Mouse (Mus musculus): ENCODE measurements at regions not wholly inside any gene's neighbourhood (a gene's known extent, or its start where the extent isn't known, plus 50 kb on each side); places are given as distances from the start of the nearest gene placed in this dataset.

DNA sequence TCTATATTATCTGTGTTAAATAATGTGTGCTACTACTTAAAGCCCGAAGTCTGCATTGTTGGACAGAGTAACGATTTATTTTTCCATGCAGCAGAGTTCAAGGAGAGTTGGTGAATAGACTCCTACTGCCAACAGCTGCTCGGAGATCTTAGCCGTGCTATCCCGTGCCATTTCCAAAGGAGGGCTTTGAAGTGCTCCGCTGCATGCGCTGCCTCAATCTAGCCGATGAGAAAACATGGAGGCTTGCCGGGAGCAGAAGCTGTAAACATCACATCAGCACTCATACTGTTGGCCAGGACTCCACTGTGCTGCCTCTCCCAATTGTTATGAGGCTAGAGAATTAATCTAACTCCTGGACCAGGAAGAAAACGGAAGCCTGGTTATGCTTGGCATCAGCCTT lies 174.1 kb upstream of the Hnrnpa3 start:
- no peak for DNase-seq (ENCODE audit: low read depth, low spot score)

GRCm38 (mm10) chr2:75491150-75491549 lies 167.9 kb upstream of the Hnrnpa3 start:
- DNase-seq (ENCODE audit: low read depth, low spot score) = no peak

DNA sequence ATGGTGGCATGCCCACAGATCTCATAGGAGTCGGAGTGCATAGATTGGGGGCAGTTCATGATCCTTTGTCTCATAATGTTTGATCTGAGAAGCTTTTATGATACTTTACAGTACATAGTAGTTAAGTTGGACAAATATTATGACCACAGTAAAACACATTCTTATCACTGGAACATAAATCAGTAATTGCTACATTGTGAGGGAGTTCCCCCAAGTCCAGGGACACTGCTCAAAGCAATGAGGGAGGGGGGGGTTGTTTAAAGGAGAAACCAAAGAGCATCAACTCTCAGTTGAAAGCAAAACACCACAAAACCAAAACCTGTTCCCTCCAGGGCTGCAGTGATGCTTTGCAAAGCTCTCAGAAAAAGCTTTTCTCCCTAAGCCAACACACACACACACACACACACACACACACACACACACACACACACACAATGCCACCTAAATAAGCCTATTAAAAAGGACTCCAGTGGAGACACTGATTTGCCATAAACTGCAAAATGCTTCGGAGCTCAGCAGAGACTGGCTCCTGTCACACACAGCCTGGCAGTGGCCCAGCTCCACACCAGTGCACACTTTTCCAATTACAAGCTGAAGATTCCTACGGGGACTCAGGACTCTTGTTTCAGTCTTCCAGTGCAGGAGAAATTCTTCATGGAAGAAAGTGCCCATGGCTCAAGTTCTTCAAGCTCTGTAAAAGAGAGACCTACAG lies 167.1 kb upstream of the Hnrnpa3 start:
- DNase-seq (ENCODE audit: low read depth, low spot score) = no peak

GRCm38 (mm10) chr2:75492501-75492898 lies 166.6 kb upstream of the Hnrnpa3 start:
- no peak for DNase-seq (ENCODE audit: low read depth, low spot score)

- no peak for DNase-seq (ENCODE audit: low read depth, low spot score)
Observed at GRCm38 (mm10) chr2:75496606-75497240, 162.3 kb upstream of the Hnrnpa3 start.

DNA sequence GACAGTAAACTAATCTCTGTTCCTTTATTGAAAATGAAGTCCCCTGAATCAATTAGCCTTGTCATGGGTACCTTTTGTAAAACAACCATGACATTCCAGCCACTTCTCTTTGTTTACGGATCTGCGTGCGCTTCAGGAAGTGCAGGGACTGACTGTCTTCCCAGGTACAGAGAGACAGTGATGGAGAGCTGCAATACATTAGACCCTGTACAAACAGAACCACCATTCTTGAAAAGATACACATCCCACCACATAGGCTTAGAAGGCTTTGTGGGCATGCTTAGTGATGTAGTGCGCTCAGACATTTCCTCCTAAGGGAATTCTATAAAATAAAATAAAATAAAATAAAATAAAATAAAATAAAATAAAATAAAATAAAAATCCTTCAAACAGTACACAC lies 148.8 kb upstream of the Hnrnpa3 start:
- DNase-seq (ENCODE audit: low read depth, low spot score) = no peak

DNA sequence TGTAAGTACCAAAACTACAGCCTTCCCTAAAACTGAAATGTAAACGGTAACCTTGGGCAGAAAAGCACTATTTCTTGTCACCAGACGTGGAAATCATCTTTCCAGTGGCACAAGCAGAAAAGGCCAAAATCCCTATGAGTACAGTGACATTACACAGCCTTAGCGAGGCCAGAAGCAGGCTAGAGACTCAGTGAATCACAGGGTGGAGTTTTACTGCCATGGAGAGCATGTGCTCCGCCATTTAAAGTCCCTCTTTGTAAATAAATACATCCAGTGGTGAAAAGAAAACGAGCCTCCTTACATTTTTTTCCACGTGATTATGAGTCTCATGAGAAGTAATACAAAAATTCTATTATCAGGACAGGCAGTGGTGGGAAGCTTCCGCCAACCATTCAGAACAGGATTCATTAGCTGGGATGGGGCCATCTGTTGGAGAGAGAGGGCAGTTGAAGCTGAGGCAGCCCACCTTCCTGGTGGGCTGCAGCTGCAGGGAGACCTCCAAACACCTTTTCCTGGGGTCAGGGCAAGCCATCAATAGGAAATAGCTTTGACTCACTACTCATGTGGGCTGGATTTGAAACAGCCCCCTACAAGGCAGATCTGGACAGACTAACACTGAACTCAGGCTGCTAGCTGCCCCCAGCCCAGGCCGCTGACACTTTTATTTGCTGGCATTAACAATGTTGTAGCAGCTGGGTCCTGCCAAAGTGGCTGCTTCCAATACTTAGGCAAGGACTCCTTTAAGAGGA lies 146.5 kb upstream of the Hnrnpa3 start:
- no peak for DNase-seq (ENCODE audit: low read depth, low spot score)

DNA sequence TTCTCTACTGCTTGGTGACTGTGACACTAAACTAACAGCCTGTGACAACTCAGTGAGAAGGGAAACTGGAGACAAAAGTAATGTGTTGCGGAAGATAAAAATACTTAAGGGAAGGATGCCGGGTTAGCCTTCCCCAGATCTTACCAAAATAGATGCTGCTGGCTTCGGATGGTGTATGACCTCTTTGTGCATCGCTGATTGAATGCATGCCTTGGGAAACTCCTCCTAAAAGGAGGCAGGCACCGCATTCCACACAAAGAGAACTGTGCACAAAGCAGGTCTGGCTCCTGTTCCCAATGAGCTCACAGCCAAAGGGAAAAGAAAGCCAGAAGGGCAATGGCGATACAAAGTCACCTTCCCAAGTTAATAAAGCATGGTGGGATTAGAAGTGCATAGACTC lies 144.9 kb upstream of the Hnrnpa3 start:
- no peak for DNase-seq (ENCODE audit: low read depth, low spot score)

- no peak for DNase-seq (ENCODE audit: low read depth, low spot score)
Observed at GRCm38 (mm10) chr2:75516223-75516622, 142.8 kb upstream of the Hnrnpa3 start.

- DNase-seq (ENCODE audit: low read depth, low spot score) = no peak
Observed at GRCm38 (mm10) chr2:75517096-75517495, 142.0 kb upstream of the Hnrnpa3 start.

GRCm38 (mm10) chr2:75518607-75519006 lies 140.5 kb upstream of the Hnrnpa3 start:
- no peak for DNase-seq (ENCODE audit: low read depth, low spot score)

GRCm38 (mm10) chr2:75525562-75525961 lies 133.5 kb upstream of the Hnrnpa3 start:
- DNase-seq (ENCODE audit: low read depth, low spot score) = no peak

DNA sequence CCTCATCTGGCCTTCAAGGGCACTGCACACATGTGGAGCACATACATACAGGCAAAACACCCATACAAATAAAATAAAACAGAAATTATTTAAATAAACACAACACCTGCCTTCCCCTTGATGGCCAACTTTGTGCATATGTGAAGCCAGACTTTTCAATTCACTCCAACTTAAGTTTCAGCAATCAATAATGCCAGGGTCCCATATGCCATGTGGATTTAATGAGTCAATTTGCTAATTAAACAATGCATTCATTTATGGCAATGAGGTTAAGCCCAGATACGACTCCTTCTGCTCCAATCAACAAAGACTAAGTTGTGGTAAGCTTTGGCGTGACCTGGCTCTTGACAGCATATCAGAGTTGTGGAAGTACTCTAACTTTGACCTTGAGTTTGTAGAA lies 130.4 kb upstream of the Hnrnpa3 start:
- no peak for DNase-seq (ENCODE audit: low read depth, low spot score)

- DNase-seq (ENCODE audit: low read depth, low spot score) = no peak
Observed at GRCm38 (mm10) chr2:75538114-75538513, 120.9 kb upstream of the Hnrnpa3 start.

DNA sequence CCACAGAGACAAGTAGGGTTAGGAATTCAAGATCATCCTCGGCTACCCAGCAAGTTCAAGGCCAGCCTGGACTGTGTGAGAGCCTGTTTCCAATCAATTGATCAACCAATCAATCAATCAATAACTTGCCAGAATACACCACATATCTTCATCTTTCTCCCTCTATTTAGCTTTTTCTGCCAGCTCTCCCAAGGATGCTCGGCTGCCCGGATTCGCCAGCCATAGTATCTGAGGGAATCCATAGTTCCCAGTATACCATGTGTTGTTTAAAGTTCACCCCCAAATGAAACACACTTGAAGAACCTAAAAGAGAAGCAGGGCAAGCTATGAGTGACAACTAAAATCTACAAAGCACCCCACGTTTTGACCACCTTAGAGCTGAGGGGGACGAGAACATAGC lies 119.3 kb upstream of the Hnrnpa3 start:
- DNase-seq (ENCODE audit: low read depth, low spot score) = no peak

GRCm38 (mm10) chr2:75542331-75542730 lies 116.7 kb upstream of the Hnrnpa3 start:
- no peak for DNase-seq (ENCODE audit: low read depth, low spot score)

DNA sequence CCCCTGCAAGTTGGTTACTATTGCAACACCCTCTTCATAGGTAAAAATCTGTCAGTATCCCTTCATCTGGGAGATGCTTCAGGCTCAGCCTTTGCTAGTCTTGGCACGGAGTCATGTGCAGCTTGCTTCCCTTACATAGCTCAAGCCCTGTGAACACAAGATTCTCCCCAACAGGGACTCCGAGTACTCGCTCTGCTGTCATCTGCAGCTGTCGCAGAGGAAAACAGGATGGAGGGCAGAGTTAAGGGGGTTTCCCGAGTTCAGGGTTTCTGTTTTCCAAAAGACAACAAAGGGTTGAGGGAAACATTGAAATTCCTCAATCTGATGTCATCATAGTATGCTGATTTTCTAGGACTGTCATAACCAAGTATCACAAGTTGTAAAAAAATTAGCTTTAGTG lies 116.3 kb upstream of the Hnrnpa3 start:
- no peak for DNase-seq (ENCODE audit: low read depth, low spot score)

DNA sequence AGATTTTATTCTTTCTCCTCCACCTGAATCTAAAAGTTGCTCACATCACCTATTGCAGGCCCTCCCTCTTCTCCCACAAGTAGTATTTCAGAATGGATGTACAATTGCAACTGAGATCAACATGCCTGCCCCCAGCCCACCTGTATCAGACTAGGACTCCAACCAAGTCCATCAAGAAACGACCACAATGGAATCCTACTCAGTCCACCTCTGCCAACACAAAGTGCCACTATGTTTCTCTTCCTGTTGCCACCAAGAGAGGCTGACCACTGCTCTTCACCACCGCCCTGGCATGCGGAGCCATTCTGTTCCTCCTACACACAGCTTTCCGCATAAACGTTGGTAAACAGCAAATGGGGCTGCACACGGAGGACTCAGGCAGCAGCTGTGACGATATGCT lies 113.1 kb upstream of the Hnrnpa3 start:
- DNase-seq (ENCODE audit: low read depth, low spot score) = no peak

DNA sequence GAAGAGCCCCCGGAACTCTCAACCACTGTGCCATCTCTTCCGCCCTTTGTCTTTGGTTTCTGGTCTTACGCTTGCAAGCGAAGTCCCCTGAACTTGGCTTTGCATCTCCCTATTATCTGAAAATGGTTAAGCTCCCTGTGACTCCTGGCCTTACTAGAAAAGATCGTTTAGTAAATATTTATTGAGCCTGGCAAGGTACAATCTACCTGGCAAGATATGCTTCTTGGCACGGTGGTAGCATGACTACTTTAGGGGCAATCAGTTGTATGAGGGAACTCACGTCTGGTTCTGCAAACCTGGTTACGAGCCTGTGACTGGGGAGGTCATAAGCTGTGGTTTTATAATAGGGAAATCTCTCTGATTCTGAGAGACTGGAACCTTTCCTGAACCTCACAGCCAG lies 103.4 kb upstream of the Hnrnpa3 start:
- DNase-seq (ENCODE audit: low read depth, low spot score) = no peak

GRCm38 (mm10) chr2:75556744-75557143 lies 102.3 kb upstream of the Hnrnpa3 start:
- no peak for DNase-seq (ENCODE audit: low read depth, low spot score)

GRCm38 (mm10) chr2:75557392-75557791 lies 101.7 kb upstream of the Hnrnpa3 start:
- no peak for DNase-seq (ENCODE audit: low read depth, low spot score)

DNA sequence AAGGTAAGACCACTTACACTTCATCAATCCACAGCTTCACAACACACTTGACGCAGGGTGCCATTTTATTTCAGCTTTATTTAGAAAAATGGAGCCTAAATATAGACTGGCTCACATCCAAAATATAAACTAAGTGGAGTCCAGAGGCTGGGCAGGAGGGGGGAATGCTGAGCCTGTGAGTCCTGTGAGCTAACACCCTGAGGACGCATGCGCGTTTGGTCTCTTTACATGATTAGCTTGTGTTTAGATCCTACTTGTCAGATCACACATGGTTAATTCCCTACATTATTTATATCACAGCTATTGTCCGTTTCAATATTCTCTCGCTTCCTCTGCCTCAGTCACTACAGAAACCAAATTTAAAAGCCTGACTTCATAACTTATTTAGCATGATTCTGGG lies 99.1 kb upstream of the Hnrnpa3 start:
- no peak for DNase-seq (ENCODE audit: low read depth, low spot score)
